ENCODE assay signal across 25 mouse cellular contexts in genomic region chr17:5264783-5265182, GRCm38 (mm10).
DNase-seq lines count a peak whose midpoint lies in the region; ATAC-seq and TF ChIP-seq lines count a peak whose summit lies in the region.
"Had no signal": no experiment of that assay in that cellular context is flagged by ENCODE, and none has a peak within 500 bp of the region (broad histone marks: within the 10 kb centered on the region; RNA-seq: fewer than 3 reads in every experiment).

No protein-coding gene starts in this region.

- no peak for DNase-seq in layer of hippocampus, adult 2 months (ENCODE audit: low spot score in 2 of 2)
- no peak for DNase-seq in layer of hippocampus, postnatal 36 days
- peak; percentile 14 for DNase-seq in lung, postnatal 10 days
- DNase-seq in lung, postnatal 36 days: peak; percentile 66
- no peak for DNase-seq in left cerebral cortex, adult 2 months (ENCODE audit: extremely low spot score in 1 of 2, low spot score in 2 of 2)
- DNase-seq in spleen, postnatal 4 days (ENCODE audit: low spot score in 2 of 2): no peak
- DNase-seq in right cerebral cortex, postnatal 14 days: no peak
- DNase-seq: adrenal gland, postnatal 25 days; cerebellum, adult 11-12 months; cerebellum, adult 8-10 months; cerebellum, postnatal 10 days; cerebellum, postnatal 36 days; gastrocnemius, postnatal 10 days; gastrocnemius, postnatal 36 days; heart, adult 2 months; heart, postnatal 14 days; heart, postnatal 4 days had no signal

- TF ChIP-seq CTCF in layer of hippocampus, adult 2 months (conservative IDR thresholded peaks at IDR 0.05): no peak
- no peak for TF ChIP-seq CTCF in left cerebral cortex, adult 2 months (IDR thresholded peaks at IDR 0.05)

- no peak overlapping the region for H3K4me3 ChIP-seq in layer of hippocampus, adult 2 months
- no peak overlapping the region for H3K4me3 ChIP-seq in left cerebral cortex, adult 2 months
- H3K4me3 ChIP-seq: forebrain, embryonic 10.5 days; forebrain, embryonic 13.5 days; heart, adult 2 months; heart, embryonic 10.5 days; heart, embryonic 13.5 days had no signal

- 0 out of 2 replicates have a peak, but pooled peaks have one; percentile 14 for ATAC-seq in common myeloid progenitor, adult 5-6 weeks (replicated peaks; ENCODE audit: low read depth, poor library complexity, severe bottlenecking)
- ATAC-seq: CD4-positive, CD25-positive, alpha-beta regulatory T cell, adult 4 months; forebrain, embryonic 13.5 days; forebrain, embryonic 16.5 days had no signal

- peak overlapping the region; percentile 61; the same call in 1 of the 2 replicates for H3K27ac ChIP-seq in layer of hippocampus, adult 2 months
- H3K27ac ChIP-seq in left cerebral cortex, adult 2 months: no peak overlapping the region
- H3K27ac ChIP-seq: forebrain, embryonic 10.5 days; forebrain, embryonic 13.5 days; heart, adult 2 months; heart, embryonic 10.5 days; heart, embryonic 13.5 days; hindbrain, embryonic 14.5 days had no signal

- intact Hi-C loops in left cerebral cortex, adult 2 months (cut with DNase I): no loop called here

Comparison
In these comparisons a context has a peak if more than half of its experiments do, and no peak if none do; other contexts are left out.
1. DNase-seq: peak in lung, postnatal 10 days (single experiment) and lung, postnatal 36 days (single experiment); none in layer of hippocampus, adult 2 months (0 of 2), layer of hippocampus, postnatal 36 days (0 of 2), left cerebral cortex, adult 2 months (0 of 2), spleen, postnatal 4 days (0 of 2) and right cerebral cortex, postnatal 14 days (single experiment).